Mouse (Mus musculus) left cerebral cortex, postnatal 25 days (tissue): Measurements from ENCODE around the gene Nup107. TPM values are rescaled to one million over a fixed set of nuclear protein-coding genes. Genes with fewer than 3 reads are reported as not detected.
"Not testable (repeated sequence)": the region's sequence is repeated elsewhere in the genome, so short reads cannot be mapped to it uniquely, and the experiment has no call there.

Experiments
- DNase-seq, 2 experiments: peaks; one replicate each; pipeline ENCODE4 v3.0.0; 2022; ENCODE audit warnings: low spot score in 2 of 2, mixed read lengths in 1 of 2
- intact Hi-C: fragments of 180-260 bp; cut with DNase I; formaldehyde crosslinking; loops from one replicate; pipeline ENCODE4 v1.15.1; 2025
- total RNA-seq, 2 experiments: library from RNA; stranded (reverse); gene quantifications; 2 replicates each; pipeline ENCODE4 v1.2.3; 2021

The Nup107 gene
- total RNA-seq, 2 experiments from 2014 or later: 13.7 to 15.5 TPM

GRCm38 (mm10) chr10:117729139-117729814 lies 63.2 kb downstream of the Nup107 start:
- intact Hi-C loops: no loop called here
- DNase-seq: no peak

- no peak for DNase-seq
- intact Hi-C loops: no loop called here
These were observed 63.9 kb downstream of the Nup107 start for GRCm38 (mm10) chr10:117728574-117728973.

GRCm38 (mm10) chr10:117727518-117728110 lies 64.9 kb downstream of the Nup107 start:
- intact Hi-C loops: no loop called here
- no peak for DNase-seq

GRCm38 (mm10) chr10:117726888-117727385 lies 65.6 kb downstream of the Nup107 start:
- intact Hi-C loops: no loop called here
- DNase-seq: no peak

GRCm38 (mm10) chr10:117726350-117726749 lies 66.2 kb downstream of the Nup107 start:
- intact Hi-C loops: no loop called here
- no peak for DNase-seq

- DNase-seq: no peak
- intact Hi-C loops: no loop called here
These were observed 66.8 kb downstream of the Nup107 start for GRCm38 (mm10) chr10:117725671-117726070.

- DNase-seq: no peak
- intact Hi-C loops: no loop called here
These were observed 67.6 kb downstream of the Nup107 start for GRCm38 (mm10) chr10:117724804-117725361.

- intact Hi-C loops: no loop called here
- DNase-seq: no peak
These were observed 68.3 kb downstream of the Nup107 start for GRCm38 (mm10) chr10:117724136-117724718.

- DNase-seq: peak; percentile 31 to 48
- intact Hi-C loops: no loop called here
These were observed 74.1 kb downstream of the Nup107 start for GRCm38 (mm10) chr10:117718161-117719119.

GRCm38 (mm10) chr10:117717583-117717982 lies 74.9 kb downstream of the Nup107 start:
- intact Hi-C loops: no loop called here
- DNase-seq: no peak

GRCm38 (mm10) chr10:117716686-117717085 lies 75.8 kb downstream of the Nup107 start:
- no peak for DNase-seq
- intact Hi-C loops: no loop called here

GRCm38 (mm10) chr10:117715654-117716053 lies 76.9 kb downstream of the Nup107 start:
- intact Hi-C loops, DNase-seq: not testable (repeated sequence)

GRCm38 (mm10) chr10:117714928-117715500 lies 77.5 kb downstream of the Nup107 start:
- intact Hi-C loops: no loop called here
- no peak for DNase-seq

- intact Hi-C loops: no loop called here
- DNase-seq: no peak
These were observed 78.4 kb downstream of the Nup107 start for GRCm38 (mm10) chr10:117714048-117714545.

- no peak for DNase-seq
- intact Hi-C loops: no loop called here
These were observed 79.0 kb downstream of the Nup107 start for GRCm38 (mm10) chr10:117713466-117713865.

GRCm38 (mm10) chr10:117712871-117713270 lies 79.6 kb downstream of the Nup107 start:
- intact Hi-C loops: no loop called here
- DNase-seq: no peak

GRCm38 (mm10) chr10:117712191-117712754 lies 80.2 kb downstream of the Nup107 start:
- no peak for DNase-seq
- intact Hi-C loops: no loop called here

- intact Hi-C loops: loop anchor here (2.0 kb wide), 1 partner anchor 33 kb away; no protein-coding TSS in a partner anchor
These were observed 81.1 kb downstream of the Nup107 start for GRCm38 (mm10) chr10:117711408-117711807.

More at GRCm38 (mm10) chr10:117711408-117711807, 81.1 kb downstream of the Nup107 start:
- DNase-seq: no peak
